Mouse (Mus musculus) WW6 (cell line): ENCODE results near the gene Ctns.

Experiments
- DNase-seq: peaks from one replicate; pipeline ENCODE4 v3.0.0-alpha.2; 2013; ENCODE audit warnings: low read depth, low spot score

Gene Ctns

GRCm38 (mm10) chr11:73198603-73199229 is at the start of gene Ctns:
Gene Ctns (minus strand): TSS chr11:73199042.
- peak; percentile 77 for DNase-seq

- no peak for DNase-seq
Measured at GRCm38 (mm10) chr11:73242777-73243176, 43.9 kb upstream of the Ctns start.

- no peak for DNase-seq
Measured at GRCm38 (mm10) chr11:73242199-73242598, 43.4 kb upstream of the Ctns start.

GRCm38 (mm10) chr11:73236731-73237130 is 37.9 kb upstream of the Ctns start:
- no peak for DNase-seq

GRCm38 (mm10) chr11:73235990-73236701 is 37.3 kb upstream of the Ctns start:
- DNase-seq = no peak

GRCm38 (mm10) chr11:73233992-73234391 is 35.1 kb upstream of the Ctns start, which contains the start of gene Trpv1:
Gene Trpv1 (plus strand): TSS chr11:73234292.
- no peak for DNase-seq

GRCm38 (mm10) chr11:73232513-73232912 is 33.7 kb upstream of the Ctns start:
- DNase-seq = no peak

- DNase-seq = no peak
Measured at GRCm38 (mm10) chr11:73230081-73230480, 31.2 kb upstream of the Ctns start.

- no peak for DNase-seq
Measured at GRCm38 (mm10) chr11:73228881-73229280, 30.0 kb upstream of the Ctns start.

GRCm38 (mm10) chr11:73225856-73226255 is 27.0 kb upstream of the Ctns start:
- DNase-seq = no peak

GRCm38 (mm10) chr11:73223966-73224365 is 25.1 kb upstream of the Ctns start:
- peak; percentile 33 for DNase-seq

- no peak for DNase-seq
Measured at GRCm38 (mm10) chr11:73222846-73223245, 24.0 kb upstream of the Ctns start.

GRCm38 (mm10) chr11:73220651-73221050 is 21.8 kb upstream of the Ctns start:
- DNase-seq = no peak

- DNase-seq = no peak
Measured at GRCm38 (mm10) chr11:73219671-73220070, 20.8 kb upstream of the Ctns start.

- DNase-seq = no peak
Measured at GRCm38 (mm10) chr11:73213956-73214355, 15.1 kb upstream of the Ctns start.

- no peak for DNase-seq
Measured at GRCm38 (mm10) chr11:73207621-73208020, 8.8 kb upstream of the Ctns start.

- DNase-seq = no peak
Measured at GRCm38 (mm10) chr11:73205194-73205593, 6.4 kb upstream of the Ctns start.

GRCm38 (mm10) chr11:73203895-73204294 is 5.1 kb upstream of the Ctns start:
- DNase-seq = no peak

GRCm38 (mm10) chr11:73201597-73201996 is 2.8 kb upstream of the Ctns start:
- DNase-seq = no peak

GRCm38 (mm10) chr11:73201021-73201420 is 2.2 kb upstream of the Ctns start:
- DNase-seq = no peak

GRCm38 (mm10) chr11:73199879-73200278 is 1.0 kb upstream of the Ctns start:
- no peak for DNase-seq

- peak; percentile 90 for DNase-seq
Measured at GRCm38 (mm10) chr11:73199230-73199712, 429 bp upstream of the Ctns start, which contains the start of gene Shpk. Gene Shpk (plus strand): TSS chr11:73199460.

GRCm38 (mm10) chr11:73198190-73198589 is 652 bp downstream of the Ctns start:
- no peak for DNase-seq
